Mouse (Mus musculus): Measurements from ENCODE around the gene Usp25. TPM values are rescaled to one million over a fixed set of nuclear protein-coding genes. Genes with fewer than 3 reads are reported as not detected.

Usp25 gene
- polyA plus RNA-seq, 1 experiment, result 12.3 TPM

DNA sequence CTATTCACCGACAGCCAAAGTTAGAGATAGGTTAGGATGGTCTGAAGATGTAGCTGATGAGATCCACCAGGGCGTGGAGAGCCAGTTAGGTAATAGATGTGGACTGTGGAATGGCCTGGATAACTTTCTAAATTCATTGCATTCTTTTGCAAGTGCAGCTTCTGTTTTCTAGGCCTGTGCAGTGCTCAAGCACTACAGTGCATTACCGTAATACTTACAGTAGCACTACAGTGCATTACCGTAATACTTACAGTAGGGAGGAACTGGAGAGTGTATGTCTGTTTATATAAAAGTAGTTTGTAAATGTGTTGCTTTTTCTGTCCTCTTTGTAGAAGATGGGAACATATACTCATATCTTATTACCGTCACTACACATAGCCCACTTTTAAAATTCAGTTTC is 28.1 kb downstream of the Usp25 start:
- no peak for DNase-seq (ENCODE audit: low read depth)
- TF ChIP-seq CTCF (IDR thresholded peaks at IDR 0.05; ENCODE audit: borderline replicate concordance, extremely low read depth, insufficient read depth, insufficient read length), result no peak
- TF ChIP-seq POLR2A (IDR thresholded peaks at IDR 0.05; ENCODE audit: borderline replicate concordance, extremely low read depth, insufficient read depth, insufficient read length, poor library complexity, severe bottlenecking), result no peak

DNA sequence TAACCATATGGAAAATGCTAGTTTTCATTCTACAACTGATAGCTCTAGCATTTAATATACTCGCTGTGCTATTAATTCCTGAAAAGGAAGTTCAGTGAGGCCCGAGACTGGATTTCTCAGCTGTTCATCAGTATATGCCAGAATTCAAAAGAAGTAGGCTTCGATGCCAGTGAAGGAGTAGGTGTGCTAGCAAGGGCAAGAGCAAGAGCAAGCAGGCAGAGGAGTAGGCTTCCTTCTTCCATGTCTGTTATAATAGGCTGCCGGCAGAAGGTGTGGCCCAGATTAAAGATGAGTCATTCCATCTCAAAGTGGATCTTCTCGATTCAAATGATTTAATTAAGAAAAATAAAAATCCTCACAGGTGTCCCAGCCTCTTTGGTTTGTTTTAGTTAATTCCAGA is 30.0 kb downstream of the Usp25 start:
- no peak for DNase-seq (ENCODE audit: low read depth)

DNA sequence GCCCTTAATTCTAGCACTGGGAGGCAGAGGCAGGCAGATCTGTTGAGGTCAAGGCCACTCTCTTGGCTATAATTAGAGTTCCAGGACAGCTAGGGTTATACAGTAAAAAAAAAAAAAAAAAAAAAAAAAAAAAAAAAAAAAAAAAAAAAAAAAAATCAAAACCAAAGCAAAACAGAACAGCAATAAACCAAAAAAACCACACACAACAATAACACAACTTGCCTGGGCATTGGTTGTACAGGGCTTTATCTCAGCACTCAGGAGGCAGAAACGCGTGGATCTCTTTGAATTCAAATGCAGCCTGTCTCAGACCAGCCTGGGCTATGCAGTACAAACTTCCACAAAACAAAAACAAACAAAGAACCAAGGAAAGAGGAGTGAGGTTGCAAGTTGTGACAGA is 40.7 kb downstream of the Usp25 start:
- TF ChIP-seq CTCF (IDR thresholded peaks at IDR 0.05; ENCODE audit: borderline replicate concordance, extremely low read depth, insufficient read depth, insufficient read length) (no peak), POLR2A (IDR thresholded peaks at IDR 0.05; ENCODE audit: borderline replicate concordance, extremely low read depth, insufficient read depth, insufficient read length, poor library complexity, severe bottlenecking) (no peak)

More for the DNA sequence above, 30.0 kb downstream of the Usp25 start:
- no peak for TF ChIP-seq CTCF (IDR thresholded peaks at IDR 0.05; ENCODE audit: borderline replicate concordance, extremely low read depth, insufficient read depth, insufficient read length)

DNA sequence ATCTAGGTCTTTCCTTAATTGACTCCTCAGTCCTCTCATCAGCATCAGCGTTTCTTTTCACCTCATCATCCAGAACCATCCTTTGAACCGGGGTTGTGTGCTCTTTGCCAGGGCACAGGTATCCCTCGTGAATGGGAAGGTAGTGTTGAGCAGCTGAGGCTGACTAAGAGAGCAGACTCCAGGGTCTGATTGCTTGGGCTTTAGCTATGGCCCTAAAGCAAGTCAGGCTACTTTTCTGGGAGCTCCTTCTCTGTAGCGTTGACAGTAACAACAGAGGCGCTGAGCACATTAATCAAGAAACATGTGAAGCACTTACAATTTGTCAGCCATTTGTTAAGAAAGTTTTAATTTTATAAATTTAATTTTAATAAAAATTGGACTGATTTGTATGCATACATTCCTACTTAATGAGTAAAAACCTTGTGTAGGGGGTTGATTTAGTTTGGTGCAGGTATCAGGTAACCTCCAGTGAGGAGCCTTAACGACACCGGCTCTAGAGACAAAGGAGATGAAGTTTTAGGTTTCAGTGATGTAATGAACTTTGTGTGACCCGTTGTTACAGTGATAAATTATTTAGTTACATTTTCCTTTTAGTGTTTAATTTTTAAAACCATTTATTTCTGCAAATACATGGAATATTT is 42.1 kb downstream of the Usp25 start:
- TF ChIP-seq POLR2A (IDR thresholded peaks at IDR 0.05; ENCODE audit: borderline replicate concordance, extremely low read depth, insufficient read depth, insufficient read length, poor library complexity, severe bottlenecking) (no peak), CTCF (IDR thresholded peaks at IDR 0.05; ENCODE audit: borderline replicate concordance, extremely low read depth, insufficient read depth, insufficient read length) (no peak)
- no peak for DNase-seq (ENCODE audit: low read depth)

More for the DNA sequence above, 40.7 kb downstream of the Usp25 start:
- DNase-seq (ENCODE audit: low read depth), result no peak

DNA sequence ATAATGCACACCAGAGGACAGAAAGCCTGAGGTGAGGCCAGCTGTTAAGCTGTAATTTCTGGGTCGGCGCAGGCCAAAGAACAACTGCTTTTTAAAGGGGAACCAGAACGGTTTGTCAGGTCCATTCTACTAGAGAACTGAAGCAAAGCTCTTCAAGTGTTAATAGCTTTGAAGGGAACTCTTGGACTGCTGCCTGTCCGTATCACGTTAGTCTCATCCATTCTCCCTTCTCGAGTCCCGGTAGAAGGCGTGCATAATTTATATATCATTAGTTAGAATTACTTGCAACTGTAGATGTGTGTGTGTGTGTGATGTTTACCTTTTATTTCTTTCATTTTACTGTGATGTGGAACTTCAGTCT is 42.6 kb downstream of the Usp25 start:
- TF ChIP-seq CTCF (IDR thresholded peaks at IDR 0.05; ENCODE audit: borderline replicate concordance, extremely low read depth, insufficient read depth, insufficient read length) (no peak), POLR2A (IDR thresholded peaks at IDR 0.05; ENCODE audit: borderline replicate concordance, extremely low read depth, insufficient read depth, insufficient read length, poor library complexity, severe bottlenecking) (no peak)
- DNase-seq (ENCODE audit: low read depth), result peak; percentile 52

DNA sequence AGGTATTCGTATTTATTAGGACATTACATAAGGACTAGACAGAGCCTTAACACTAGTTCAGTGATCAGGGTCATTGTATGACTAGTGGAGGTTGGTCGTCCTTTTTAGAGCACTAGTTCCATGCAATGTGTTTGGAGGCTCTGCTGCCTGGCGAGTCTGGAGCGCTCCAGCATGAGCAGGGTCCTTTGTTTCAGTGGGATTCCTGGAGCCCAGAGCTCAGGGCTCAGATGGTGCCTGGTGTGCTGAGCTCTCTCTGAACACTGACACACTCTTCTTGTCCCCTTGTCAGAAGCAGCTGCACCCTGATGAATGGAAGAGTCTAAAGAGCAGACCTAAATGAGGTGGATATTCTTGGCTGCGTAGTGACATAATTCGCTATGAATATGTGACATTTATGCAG is 45.1 kb downstream of the Usp25 start:
- TF ChIP-seq POLR2A (IDR thresholded peaks at IDR 0.05; ENCODE audit: borderline replicate concordance, extremely low read depth, insufficient read depth, insufficient read length, poor library complexity, severe bottlenecking), result no peak
- no peak for TF ChIP-seq CTCF (IDR thresholded peaks at IDR 0.05; ENCODE audit: borderline replicate concordance, extremely low read depth, insufficient read depth, insufficient read length)
- peak; percentile 70 for DNase-seq (ENCODE audit: low read depth)

DNA sequence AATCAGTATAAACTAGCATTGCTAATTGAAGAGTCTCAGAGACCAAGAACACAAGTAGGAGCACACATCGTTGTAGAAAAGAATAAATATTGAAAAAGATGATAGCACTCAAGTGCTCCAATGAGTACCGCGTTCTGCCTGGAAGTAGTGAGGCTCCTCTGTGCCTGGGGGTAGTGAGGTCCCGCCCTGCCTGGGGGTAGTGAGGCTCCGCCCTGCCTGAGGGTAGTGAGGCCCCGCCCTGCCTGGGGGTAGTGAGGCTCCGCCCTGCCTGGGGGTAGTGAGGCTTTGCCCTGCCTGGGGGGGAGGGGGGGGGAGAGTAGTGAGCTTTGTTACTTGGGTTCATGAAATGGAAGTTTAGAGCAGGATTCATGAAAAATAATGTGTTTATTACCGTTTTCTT is 46.7 kb downstream of the Usp25 start:
- no peak for DNase-seq (ENCODE audit: low read depth)
- no peak for TF ChIP-seq POLR2A (IDR thresholded peaks at IDR 0.05; ENCODE audit: borderline replicate concordance, extremely low read depth, insufficient read depth, insufficient read length, poor library complexity, severe bottlenecking)
- TF ChIP-seq CTCF (IDR thresholded peaks at IDR 0.05; ENCODE audit: borderline replicate concordance, extremely low read depth, insufficient read depth, insufficient read length), result no peak

DNA sequence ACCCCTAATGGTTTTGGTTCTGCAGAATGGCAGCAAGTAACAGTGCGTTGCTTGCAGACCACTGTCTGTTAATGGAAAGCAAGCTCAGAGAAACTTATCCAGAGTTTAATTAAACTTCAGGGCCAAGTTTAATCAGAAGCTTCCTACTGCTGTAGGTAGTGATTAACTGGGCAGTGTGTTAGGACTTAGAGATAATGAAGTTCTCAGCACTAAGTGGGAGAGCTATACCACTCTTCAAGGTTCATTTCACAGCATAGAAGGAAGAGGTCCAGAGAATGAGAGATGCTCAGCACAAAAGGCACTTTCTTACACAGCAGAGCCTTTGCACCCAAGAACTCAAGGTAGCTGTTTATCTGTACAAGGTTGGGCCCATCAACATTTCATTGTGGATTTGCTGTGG is 50.4 kb downstream of the Usp25 start:
- TF ChIP-seq POLR2A (IDR thresholded peaks at IDR 0.05; ENCODE audit: borderline replicate concordance, extremely low read depth, insufficient read depth, insufficient read length, poor library complexity, severe bottlenecking) (no peak), CTCF (IDR thresholded peaks at IDR 0.05; ENCODE audit: borderline replicate concordance, extremely low read depth, insufficient read depth, insufficient read length) (no peak)
- no peak for DNase-seq (ENCODE audit: low read depth)

DNA sequence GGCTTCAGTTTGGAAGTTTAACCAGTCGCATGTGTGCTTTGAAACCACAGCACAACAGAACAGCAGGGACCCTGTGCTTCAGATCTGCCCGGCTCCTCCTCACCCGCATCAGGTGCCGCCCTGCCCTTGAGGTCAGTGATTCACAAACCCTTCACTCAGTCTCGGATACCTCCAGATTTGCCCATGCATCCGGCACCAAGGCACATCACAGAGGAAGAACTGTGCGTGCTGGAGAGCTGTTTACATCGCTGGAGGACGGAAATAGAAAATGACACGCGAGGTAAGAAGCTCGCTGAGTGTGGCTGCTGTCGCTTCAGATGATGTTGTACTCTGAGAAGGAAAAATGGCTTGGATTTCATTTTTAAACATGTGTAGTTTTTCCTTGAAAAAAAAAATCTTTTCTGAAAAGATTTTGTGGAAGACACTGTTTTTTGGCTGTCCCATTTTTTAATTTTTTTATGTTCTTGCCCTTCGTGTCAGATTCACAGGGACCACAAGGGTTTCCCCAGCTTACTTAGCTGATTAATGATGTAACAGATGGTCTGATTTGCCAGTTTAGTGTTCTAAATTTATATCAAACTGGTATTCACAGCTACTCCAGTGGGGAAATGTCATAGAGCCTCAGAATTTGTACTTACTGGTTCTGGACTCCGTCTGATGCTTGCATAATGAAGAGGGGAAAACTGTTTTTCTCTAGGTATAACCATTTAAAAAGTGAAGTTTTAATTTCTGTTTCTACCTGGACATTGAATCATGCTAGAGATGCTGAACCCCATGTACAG is 63.6 kb downstream of the Usp25 start:
- TF ChIP-seq CTCF (IDR thresholded peaks at IDR 0.05; ENCODE audit: borderline replicate concordance, extremely low read depth, insufficient read depth, insufficient read length) (no peak), POLR2A (IDR thresholded peaks at IDR 0.05; ENCODE audit: borderline replicate concordance, extremely low read depth, insufficient read depth, insufficient read length, poor library complexity, severe bottlenecking) (no peak)
- DNase-seq (ENCODE audit: low read depth), result peak; percentile 27

DNA sequence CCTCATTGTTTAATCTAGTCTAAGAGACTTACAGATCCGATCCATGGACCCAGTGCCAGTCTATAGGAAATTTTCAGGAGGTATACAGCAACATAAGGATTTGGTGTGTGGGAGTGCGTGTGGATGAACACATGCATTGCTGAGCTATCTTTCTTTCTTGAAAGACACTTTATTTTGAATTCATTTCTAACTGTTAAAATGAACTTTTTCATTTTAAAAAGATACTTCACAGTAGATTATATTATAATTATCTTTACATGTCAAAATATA is 64.2 kb downstream of the Usp25 start:
- no peak for TF ChIP-seq POLR2A (IDR thresholded peaks at IDR 0.05; ENCODE audit: borderline replicate concordance, extremely low read depth, insufficient read depth, insufficient read length, poor library complexity, severe bottlenecking)
- TF ChIP-seq CTCF (IDR thresholded peaks at IDR 0.05; ENCODE audit: borderline replicate concordance, extremely low read depth, insufficient read depth, insufficient read length), result no peak
- no peak for DNase-seq (ENCODE audit: low read depth)

DNA sequence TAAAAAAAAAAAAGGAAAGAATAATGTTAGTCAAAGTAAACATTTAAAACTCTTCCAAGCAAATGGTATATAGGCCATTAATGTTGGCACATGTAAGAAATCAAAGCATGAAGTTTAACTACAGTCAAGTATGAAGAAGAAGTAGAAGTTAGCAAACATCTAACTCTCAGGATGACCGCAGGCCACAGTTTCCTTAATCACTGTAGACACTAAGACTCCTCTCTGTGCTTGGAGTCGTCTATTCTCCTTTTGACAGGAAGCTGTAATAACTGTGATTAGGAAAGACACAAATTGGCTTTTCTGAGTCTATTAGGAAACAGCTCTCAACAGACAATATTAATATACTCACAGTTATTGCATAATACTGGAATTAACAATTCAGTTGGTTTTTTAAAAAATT is 70.6 kb downstream of the Usp25 start:
- DNase-seq (ENCODE audit: low read depth), result no peak
- TF ChIP-seq POLR2A (IDR thresholded peaks at IDR 0.05; ENCODE audit: borderline replicate concordance, extremely low read depth, insufficient read depth, insufficient read length, poor library complexity, severe bottlenecking), result no peak
- no peak for TF ChIP-seq CTCF (IDR thresholded peaks at IDR 0.05; ENCODE audit: borderline replicate concordance, extremely low read depth, insufficient read depth, insufficient read length)

DNA sequence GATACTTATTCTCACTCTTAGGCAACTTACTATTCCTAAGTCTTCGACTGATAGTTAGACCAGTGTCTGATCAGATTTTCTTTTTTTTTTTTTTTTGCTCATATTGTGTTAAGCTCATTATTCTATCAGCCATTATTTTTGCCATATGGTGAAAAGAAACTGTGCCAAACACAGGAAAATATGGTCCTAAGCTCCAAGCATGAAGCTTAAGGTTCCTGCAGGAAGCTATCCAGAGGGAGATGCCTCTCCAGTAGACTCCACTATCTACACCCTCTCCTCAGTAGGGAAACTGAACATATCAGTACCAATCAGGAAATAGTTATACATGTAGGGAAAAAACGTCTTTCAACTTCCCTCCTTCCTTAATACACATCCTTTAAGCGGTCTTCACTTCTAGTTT is 76.3 kb downstream of the Usp25 start:
- DNase-seq (ENCODE audit: low read depth), result peak; percentile 15
- TF ChIP-seq POLR2A (IDR thresholded peaks at IDR 0.05; ENCODE audit: borderline replicate concordance, extremely low read depth, insufficient read depth, insufficient read length, poor library complexity, severe bottlenecking) (no peak), CTCF (IDR thresholded peaks at IDR 0.05; ENCODE audit: borderline replicate concordance, extremely low read depth, insufficient read depth, insufficient read length) (no peak)

Data from brain, embryonic 14.5 days (tissue).